Mouse (Mus musculus) heart, adult 2 months (tissue): ENCODE measurements around the gene Cd80. TPM values are rescaled to one million over a fixed set of nuclear protein-coding genes. Genes with fewer than 3 reads are reported as not detected.

Source experiments
- DNase-seq, 2 experiments: peaks; one replicate each; pipeline ENCODE4 v3.0.0; 2021
- H3K27ac ChIP-seq: fragments of 200-600 bp; 2 replicates; pipeline ENCODE4 v1.8.1; 2022
- H3K27me3 ChIP-seq: fragments of 200-500 bp; 2 replicates; pipeline ENCODE4 v1.6.1; 2012; ENCODE audit warnings: mild to moderate bottlenecking, low read length, inconsistent platforms, mixed read lengths; ENCODE audit not compliant: control insufficient read depth, insufficient read depth
- H3K36me3 ChIP-seq: fragments of 200-500 bp; 2 replicates; pipeline ENCODE4 v1.6.1; 2012; ENCODE audit warnings: low read length, inconsistent platforms; ENCODE audit not compliant: control insufficient read depth, insufficient read depth
- H3K4me1 ChIP-seq: fragments of 200-500 bp; 2 replicates; pipeline ENCODE4 v1.6.1; 2011; ENCODE audit warnings: low read length; ENCODE audit not compliant: control insufficient read depth, insufficient read depth
- H3K4me3 ChIP-seq: fragments of 200-600 bp; 2 replicates; pipeline ENCODE4 v1.8.1; 2022
- H3K79me2 ChIP-seq: fragments of 200-500 bp; replicated peaks from 2 replicates; pipeline ENCODE4 v1.6.1; 2012; ENCODE audit warnings: mild to moderate bottlenecking, inconsistent platforms, low read length, moderate library complexity, mixed read lengths; ENCODE audit not compliant: control insufficient read depth, insufficient read depth
- H3K9ac ChIP-seq: fragments of 200-500 bp; 2 replicates; pipeline ENCODE4 v1.6.1; 2012; ENCODE audit warnings: low read depth, mild to moderate bottlenecking, control low read depth, inconsistent platforms, low read length, mixed read lengths
- CTCF ChIP-seq: fragments of 200-600 bp; IDR thresholded peaks from 2 replicates; pipeline ENCODE4 v1.8.1; 2022; ENCODE audit warnings: antibody characterized with exemption, mild to moderate bottlenecking, moderate library complexity
- EP300 ChIP-seq: fragments of 200-500 bp; IDR thresholded peaks from 2 replicates; pipeline ENCODE4 v1.6.1; 2011; ENCODE audit warnings: low read depth, low read length, control low read depth; ENCODE audit not compliant: insufficient read depth
- POLR2A ChIP-seq: fragments of 200-500 bp; IDR thresholded peaks from 2 replicates; pipeline ENCODE4 v1.6.1; 2011; ENCODE audit warnings: mild to moderate bottlenecking, low read depth, low read length, control low read depth; ENCODE audit not compliant: insufficient read depth
- WGBS: fragments of 180-500 bp; shearing (Covaris S2); methylation state at CpG from one replicate; pipeline ENCODE4 v1.1.7; 2018; 5-methylcytosine and 5-hydroxymethylcytosine counted together
- intact Hi-C: fragments of 180-260 bp; cut with DNase I; formaldehyde crosslinking; loops from one replicate; pipeline ENCODE4 v1.15.1; 2025
- polyA plus RNA-seq: library from polyadenylated mRNA; depleted of rRNA; stranded (reverse); fragments of >200 nt; gene quantifications from 2 replicates; pipeline ENCODE4 v1.2.3, GENCODE M21; 2012
- total RNA-seq, 2 experiments: library from RNA; stranded (reverse); gene quantifications; 2 replicates each; pipeline ENCODE4 v1.2.3; 2021

Gene Cd80
- total and polyA plus RNA-seq, 3 experiments: 0.59 to 0.89 (median 0.86) TPM

DNA sequence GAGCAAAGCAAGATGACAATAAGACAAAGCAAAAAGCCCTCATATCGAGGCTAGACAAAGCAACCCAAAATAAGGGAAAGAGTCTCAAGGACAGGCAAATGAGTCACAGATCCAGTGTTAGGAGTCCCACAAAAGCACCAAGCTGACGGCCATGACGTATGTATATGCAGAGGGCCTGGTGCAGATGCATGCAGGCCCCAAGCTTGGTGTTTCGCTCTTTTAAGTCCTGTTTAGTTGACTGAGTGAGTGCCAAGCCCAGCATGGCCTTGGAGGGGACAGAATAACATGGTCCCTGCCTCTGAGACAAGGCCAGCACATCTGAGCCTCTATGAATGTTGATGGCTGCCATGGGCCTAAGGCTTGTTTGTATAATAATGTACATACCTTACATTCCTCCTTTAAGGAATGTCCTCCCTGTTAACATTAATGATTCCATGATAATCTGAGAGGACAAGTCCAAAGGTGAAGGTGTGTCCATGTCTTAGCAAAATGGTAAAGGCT is 21.0 kb upstream of the Cd80 start:
- Histone ChIP-seq H3K27me3 (no peaks in the 10 kb centered on the region), H3K79me2 (no peaks in the 10 kb centered on the region), H3K36me3 (no peaks in the 10 kb centered on the region), H3K4me3 (no peak overlapping the region), H3K4me1 (peaks cover 7% of the 10 kb centered on the region), H3K27ac (no peak overlapping the region), H3K9ac (no peak overlapping the region)
- WGBS: 88% methylated on average over 4 of the region's 4 CpGs
- no peak for DNase-seq
- no peak for TF ChIP-seq EP300
- no peak for TF ChIP-seq CTCF
- TF ChIP-seq POLR2A: no peak
- intact Hi-C loops: loop anchor here (5.0 kb wide), 1 partner anchor 42 kb away; no protein-coding TSS in a partner anchor

DNA sequence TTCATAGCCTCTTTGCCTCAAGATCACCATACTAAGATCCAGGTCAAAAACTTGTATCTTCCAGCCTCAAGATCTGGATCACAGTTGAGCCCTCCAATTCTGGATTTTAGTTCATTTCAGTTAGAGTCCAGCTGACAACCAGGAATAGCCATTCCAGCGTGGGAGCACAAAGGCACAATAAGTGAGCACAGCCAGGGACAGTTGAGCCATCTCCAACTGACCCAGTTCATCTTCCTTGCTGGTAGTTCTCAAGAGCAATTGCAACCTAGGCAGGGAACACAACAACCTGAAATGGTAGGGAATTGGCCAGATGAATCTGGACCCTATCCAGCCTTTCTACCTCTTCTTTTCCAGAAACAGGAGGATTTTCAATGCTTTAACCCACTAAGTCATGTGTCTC is 16.2 kb upstream of the Cd80 start:
- intact Hi-C loops: no loop called here
- WGBS: 79% methylated on average over 1 of the region's 1 CpGs

DNA sequence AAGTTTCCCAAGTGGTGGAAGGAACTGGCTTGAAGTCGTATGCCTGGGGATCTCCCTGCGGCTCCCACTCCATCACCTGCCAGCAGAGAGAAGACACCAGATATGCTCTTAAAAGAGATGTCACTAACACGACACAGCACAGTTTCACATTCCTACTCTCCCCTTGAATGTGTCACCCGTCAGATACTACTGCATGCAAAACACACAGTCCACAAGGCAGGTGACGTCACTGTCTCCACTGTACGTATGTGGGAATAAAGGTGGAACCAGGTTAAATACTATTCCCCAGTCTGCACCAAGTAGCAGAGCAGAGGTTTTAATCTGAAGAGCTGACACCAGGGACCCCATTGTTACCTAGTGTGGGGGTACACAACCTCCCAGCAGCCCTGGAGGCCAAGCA is 15.0 kb upstream of the Cd80 start:
- Histone ChIP-seq H3K79me2 (no peaks in the 10 kb centered on the region), H3K36me3 (peaks cover under 1% of the 10 kb centered on the region; the same call in 1 of the 2 replicates), H3K27ac (no peak overlapping the region), H3K4me1 (peaks cover 1% of the 10 kb centered on the region; the same call in 1 of the 2 replicates), H3K4me3 (no peak overlapping the region), H3K27me3 (no peaks in the 10 kb centered on the region), H3K9ac (no peak overlapping the region)
- intact Hi-C loops: no loop called here
- 57% methylated on average over 6 of the region's 6 CpGs for WGBS
- TF ChIP-seq POLR2A (no peak), CTCF (no peak), EP300 (no peak)
- no peak for DNase-seq

More for the DNA sequence above, 16.2 kb upstream of the Cd80 start:
- no peak overlapping the region for H3K9ac ChIP-seq
- H3K27me3 ChIP-seq: no peaks in the 10 kb centered on the region
- no peak overlapping the region for H3K4me3 ChIP-seq
- no peak for DNase-seq
- no peaks in the 10 kb centered on the region for H3K36me3 ChIP-seq
- H3K79me2 ChIP-seq: no peaks in the 10 kb centered on the region
- TF ChIP-seq POLR2A: no peak
- no peak for TF ChIP-seq EP300
- no peak for TF ChIP-seq CTCF
- H3K27ac ChIP-seq: no peak overlapping the region
- no peaks in the 10 kb centered on the region for H3K4me1 ChIP-seq

DNA sequence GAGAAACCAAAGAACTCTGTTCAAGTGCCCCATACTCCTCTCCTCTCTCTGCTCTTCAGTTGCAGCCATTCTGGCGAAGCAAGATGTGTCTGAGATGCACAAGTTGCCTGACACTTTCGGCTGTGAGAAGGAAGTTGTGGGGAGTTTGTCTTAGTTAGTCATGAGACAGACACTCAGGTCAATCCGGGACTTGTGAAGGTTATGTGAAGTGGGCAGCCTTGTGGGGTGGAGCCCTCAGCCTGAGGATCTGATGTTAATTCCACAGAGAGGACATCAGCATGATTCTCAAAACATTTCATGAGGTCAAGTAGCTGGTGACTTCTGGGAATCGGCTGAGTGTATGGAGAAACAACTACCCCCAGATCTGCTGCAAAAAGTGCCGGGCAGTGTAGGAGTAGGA is 13.8 kb upstream of the Cd80 start:
- H3K9ac ChIP-seq: no peak overlapping the region
- intact Hi-C loops: no loop called here
- no peak for TF ChIP-seq EP300
- TF ChIP-seq POLR2A: no peak
- no peak for TF ChIP-seq CTCF
- H3K4me1 ChIP-seq: peaks cover 1% of the 10 kb centered on the region; the same call in 1 of the 2 replicates
- H3K79me2 ChIP-seq: no peaks in the 10 kb centered on the region
- H3K36me3 ChIP-seq: peaks cover 2% of the 10 kb centered on the region; the same call in 1 of the 2 replicates
- no peak for DNase-seq
- WGBS: 73% methylated on average over 5 of the region's 5 CpGs
- no peak overlapping the region for H3K27ac ChIP-seq
- H3K4me3 ChIP-seq: no peak overlapping the region
- H3K27me3 ChIP-seq: no peaks in the 10 kb centered on the region

- H3K36me3 ChIP-seq: peaks cover 2% of the 10 kb centered on the region; the same call in 1 of the 2 replicates
- TF ChIP-seq EP300: no peak
- TF ChIP-seq CTCF: no peak
- TF ChIP-seq POLR2A: no peak
- H3K4me1 ChIP-seq: peaks cover 1% of the 10 kb centered on the region; the same call in 1 of the 2 replicates
- DNase-seq: no peak
- intact Hi-C loops: no loop called here
- H3K27me3 ChIP-seq: no peaks in the 10 kb centered on the region
- 80% methylated on average over 8 of the region's 8 CpGs for WGBS
- no peak overlapping the region for H3K27ac ChIP-seq
- no peak overlapping the region for H3K9ac ChIP-seq
- H3K79me2 ChIP-seq: no peaks in the 10 kb centered on the region
- H3K4me3 ChIP-seq: no peak overlapping the region
Observed at GRCm38 (mm10) chr16:38442216-38442615, 13.1 kb upstream of the Cd80 start.

DNA sequence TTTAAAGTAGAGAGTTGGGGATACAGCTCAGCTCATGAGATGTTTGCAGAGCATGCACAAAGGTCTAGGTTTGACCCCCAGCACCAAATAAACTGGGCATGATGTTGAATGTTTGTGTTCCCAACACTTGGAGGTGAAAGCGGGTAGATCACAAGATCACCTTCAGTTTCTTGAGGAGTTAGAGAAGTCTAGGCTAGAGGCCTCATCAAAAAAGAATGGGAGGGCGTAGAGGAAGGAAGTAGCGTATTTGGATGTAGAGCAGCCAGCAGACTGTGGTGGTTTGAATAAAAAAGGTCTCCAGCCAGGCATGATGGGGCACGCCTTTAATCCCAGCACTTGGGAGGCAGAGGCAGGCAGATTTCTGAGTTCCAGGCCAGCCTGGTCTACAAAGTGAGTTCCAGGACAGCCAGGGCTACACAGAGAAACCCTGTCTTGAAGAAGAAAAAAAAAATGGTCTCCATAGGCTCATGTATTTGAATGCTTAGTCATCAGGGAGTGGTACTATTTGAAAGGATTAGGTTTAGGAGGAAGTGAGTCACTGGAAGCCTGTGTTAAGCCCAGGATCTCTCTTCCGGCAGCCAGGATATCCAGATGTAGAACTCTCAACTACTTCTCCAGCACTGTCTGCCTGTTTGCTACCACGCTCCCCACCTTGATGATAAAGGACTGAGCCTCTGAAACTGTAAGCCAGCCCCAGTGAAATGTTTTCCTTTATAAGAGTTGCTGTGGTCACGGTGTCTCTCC is 11.5 kb upstream of the Cd80 start:
- intact Hi-C loops: no loop called here
- no peak overlapping the region for H3K27ac ChIP-seq
- H3K27me3 ChIP-seq: no peaks in the 10 kb centered on the region
- no peak for TF ChIP-seq CTCF
- TF ChIP-seq EP300: no peak
- no peak for TF ChIP-seq POLR2A
- WGBS: 88% methylated on average over 7 of the region's 7 CpGs
- no peak overlapping the region for H3K4me3 ChIP-seq
- peaks cover 2% of the 10 kb centered on the region; the same call in 1 of the 2 replicates for H3K36me3 ChIP-seq
- no peak overlapping the region for H3K9ac ChIP-seq
- H3K79me2 ChIP-seq: no peaks in the 10 kb centered on the region
- peaks cover 1% of the 10 kb centered on the region; the same call in 1 of the 2 replicates for H3K4me1 ChIP-seq
- no peak for DNase-seq
